Mouse (Mus musculus): ENCODE data around the gene Gcsh. TPM values are rescaled to one million over a fixed set of nuclear protein-coding genes. Genes with fewer than 3 reads are reported as not detected.

Gene Gcsh
- polyA plus RNA-seq, 1 experiment from 2014 or later: 88.3 TPM

DNA sequence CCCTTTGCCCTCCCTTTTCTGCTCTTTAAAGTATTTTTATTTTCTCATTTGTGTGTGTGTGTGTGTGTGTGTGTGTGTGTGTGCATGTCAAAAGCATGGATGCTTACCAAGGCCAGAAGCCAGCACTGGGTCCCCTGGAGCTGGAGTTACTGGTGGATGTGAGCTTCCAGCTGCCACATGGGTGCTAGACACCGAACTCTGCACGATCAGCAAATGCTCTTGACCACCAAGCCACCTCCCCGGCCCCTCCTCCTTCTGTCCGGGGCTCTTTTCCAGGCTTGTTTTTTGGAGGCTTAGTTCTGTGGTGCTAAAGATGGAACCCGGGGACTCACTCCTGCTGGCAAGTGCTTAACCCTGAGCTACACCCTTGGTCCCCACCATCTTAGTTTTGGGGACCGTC is 46.5 kb downstream of the Gcsh start:
- H3K9me3 ChIP-seq (ENCODE audit: control insufficient read depth, low read length): no peaks in the 10 kb centered on the region
- H3K9ac ChIP-seq (ENCODE audit: low read length): peak overlapping the region; percentile 61
- H3K4me1 ChIP-seq (ENCODE audit: control insufficient read depth in 2 of 2, insufficient read depth in 2 of 2, low read length in 2 of 2): peaks cover 29 to 57% of the 10 kb centered on the region in 2 experiments
- H3K27ac ChIP-seq (replicated peaks in 1 of 2; ENCODE audit: control insufficient read depth in 1 of 2, insufficient read depth in 1 of 2, low read depth in 2 of 2, low read length in 2 of 2): peak overlapping the region; percentile 82 to 90
- H3K27me3 ChIP-seq (ENCODE audit: control insufficient read depth, insufficient read depth, low read length): no peaks in the 10 kb centered on the region
- WGBS: 47% methylated on average over 6 of the region's 6 CpGs
- no peak for ATAC-seq (ENCODE audit: insufficient number of reproducible peaks, insufficient read depth, low FRiP score, low read depth)
- peak overlapping the region; percentile 22 to 30; a peak in 3 of 4 replicates for H3K4me3 ChIP-seq (ENCODE audit: control insufficient read depth in 1 of 2, insufficient read depth in 1 of 2, low read depth in 1 of 2, low read length in 2 of 2)
- peak overlapping the region; percentile 97 for H3K4me2 ChIP-seq (ENCODE audit: low read length)
- H3K36me3 ChIP-seq (ENCODE audit: control insufficient read depth, insufficient read depth, low read length): no peaks in the 10 kb centered on the region

DNA sequence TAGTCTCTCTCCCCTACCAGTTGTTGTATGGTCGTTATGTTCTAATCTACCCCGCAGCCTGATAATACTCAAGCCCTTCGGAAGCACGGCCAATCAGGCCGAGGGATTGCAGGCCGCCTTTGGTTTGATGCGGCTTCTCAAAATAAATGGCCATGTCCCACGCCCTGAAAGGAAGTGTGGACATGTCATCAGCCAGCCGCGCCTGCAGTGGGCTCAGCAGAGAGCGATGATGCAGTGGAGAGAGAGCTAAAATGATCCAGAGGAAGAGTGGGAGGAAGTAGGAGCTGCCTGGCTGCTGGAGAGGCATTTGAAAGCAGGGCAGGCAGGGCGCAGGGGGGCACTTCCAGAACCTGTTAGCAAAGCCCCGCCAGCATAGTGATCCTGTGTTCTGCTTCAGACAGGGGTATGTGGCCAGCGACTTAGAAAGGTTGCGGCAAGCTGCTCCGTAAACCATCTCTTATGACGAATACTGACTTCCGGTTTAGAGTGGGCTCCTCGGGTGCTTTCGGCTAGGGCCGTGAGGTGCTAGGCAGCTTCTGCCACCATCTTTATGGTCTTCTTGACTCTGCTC is 47.0 kb downstream of the Gcsh start:
- Histone ChIP-seq H3K9me3 (ENCODE audit: control insufficient read depth, low read length) (no peaks in the 10 kb centered on the region), H3K27me3 (ENCODE audit: control insufficient read depth, insufficient read depth, low read length) (no peaks in the 10 kb centered on the region), H3K9ac (ENCODE audit: low read length) (peak overlapping the region; percentile 61), H3K27ac (replicated peaks in 1 of 2; ENCODE audit: control insufficient read depth in 1 of 2, insufficient read depth in 1 of 2, low read depth in 2 of 2, low read length in 2 of 2) (peak overlapping the region; percentile 82 to 90), H3K4me2 (ENCODE audit: low read length) (peak overlapping the region; percentile 97), H3K36me3 (ENCODE audit: control insufficient read depth, insufficient read depth, low read length) (no peaks in the 10 kb centered on the region), H3K4me3 (ENCODE audit: control insufficient read depth in 1 of 2, insufficient read depth in 1 of 2, low read depth in 1 of 2, low read length in 2 of 2) (peak overlapping the region; percentile 22 to 30), H3K4me1 (ENCODE audit: control insufficient read depth in 2 of 2, insufficient read depth in 2 of 2, low read length in 2 of 2) (peaks cover 27 to 52% of the 10 kb centered on the region in 2 experiments)
- WGBS: 17% methylated on average over 21 of the region's 21 CpGs
- ATAC-seq (ENCODE audit: insufficient number of reproducible peaks, insufficient read depth, low FRiP score, low read depth): 0 out of 2 replicates have a peak, but pooled peaks have one; percentile 16

DNA sequence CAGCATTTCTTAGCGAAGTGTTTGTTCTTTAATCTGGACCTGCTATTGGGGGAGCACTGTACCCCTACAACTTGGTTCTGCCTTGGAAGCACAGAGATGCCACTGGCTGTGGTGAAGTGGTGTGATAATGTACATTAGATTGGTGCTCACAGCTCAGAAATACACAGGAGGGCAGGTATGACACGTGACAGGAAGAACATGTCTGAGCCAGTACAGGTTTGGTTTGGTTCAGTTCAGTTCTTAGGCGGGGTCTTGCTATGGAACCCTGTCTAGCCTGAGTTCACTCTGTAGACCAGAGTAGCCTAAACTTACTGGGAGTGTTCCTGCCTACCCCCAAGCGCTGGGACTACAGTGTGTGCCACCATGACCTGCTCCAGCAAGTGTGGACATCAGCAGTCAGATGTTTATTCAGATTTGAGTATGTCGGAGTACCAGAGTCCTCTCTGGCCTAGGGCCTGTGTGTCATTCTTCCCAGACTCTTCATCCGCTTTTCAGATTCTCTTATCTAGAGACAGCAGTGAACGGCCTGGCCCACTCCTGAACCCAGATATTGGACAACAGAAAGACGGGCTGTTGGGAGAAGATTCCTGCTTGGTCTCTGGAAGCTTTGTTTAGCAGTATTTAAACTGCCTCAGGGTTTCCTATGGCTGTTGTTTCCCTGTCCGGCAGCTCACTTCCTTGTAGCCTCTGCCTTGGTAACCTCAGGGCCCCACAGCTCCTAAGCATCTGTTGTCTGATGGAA is 48.0 kb downstream of the Gcsh start:
- H3K4me1 ChIP-seq (ENCODE audit: control insufficient read depth in 2 of 2, insufficient read depth in 2 of 2, low read length in 2 of 2): peaks cover 25 to 48% of the 10 kb centered on the region in 2 experiments
- peak overlapping the region; percentile 61; the same call in 1 of the 2 replicates for H3K9ac ChIP-seq (ENCODE audit: low read length)
- peak overlapping the region; percentile 82 to 90 for H3K27ac ChIP-seq (replicated peaks in 1 of 2; ENCODE audit: control insufficient read depth in 1 of 2, insufficient read depth in 1 of 2, low read depth in 2 of 2, low read length in 2 of 2)
- WGBS: 50% methylated on average over 9 of the region's 9 CpGs
- H3K36me3 ChIP-seq (ENCODE audit: control insufficient read depth, insufficient read depth, low read length): no peaks in the 10 kb centered on the region
- H3K4me3 ChIP-seq (ENCODE audit: control insufficient read depth in 1 of 2, insufficient read depth in 1 of 2, low read depth in 1 of 2, low read length in 2 of 2): no peak overlapping the region
- no peaks in the 10 kb centered on the region for H3K27me3 ChIP-seq (ENCODE audit: control insufficient read depth, insufficient read depth, low read length)
- H3K9me3 ChIP-seq (ENCODE audit: control insufficient read depth, low read length): no peaks in the 10 kb centered on the region
- no peak for ATAC-seq (ENCODE audit: insufficient number of reproducible peaks, insufficient read depth, low FRiP score, low read depth)
- peak overlapping the region; percentile 97 for H3K4me2 ChIP-seq (ENCODE audit: low read length)

DNA sequence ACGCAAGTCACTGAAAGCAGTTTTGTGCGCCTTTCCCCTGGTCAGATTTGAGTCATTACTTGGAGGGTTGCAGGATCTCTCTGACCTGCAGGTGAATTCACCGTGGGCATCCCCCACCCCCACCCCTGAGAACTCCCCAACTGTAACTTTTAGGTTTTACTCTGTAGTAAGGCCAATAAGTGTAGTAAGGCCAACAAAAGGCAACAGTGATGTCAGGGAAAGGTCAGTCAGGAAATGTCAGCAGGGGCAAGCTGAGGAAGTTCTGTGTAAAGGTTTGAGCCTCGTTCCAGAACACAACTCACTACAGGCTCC is 49.0 kb downstream of the Gcsh start:
- Histone ChIP-seq H3K9ac (ENCODE audit: low read length) (peak overlapping the region; percentile 93), H3K27ac (replicated peaks in 1 of 2; ENCODE audit: control insufficient read depth in 1 of 2, insufficient read depth in 1 of 2, low read depth in 2 of 2, low read length in 2 of 2) (peak overlapping the region in 1 of 2 experiments; percentile 46; a peak in 1 of 4 replicates), H3K4me1 (ENCODE audit: control insufficient read depth in 2 of 2, insufficient read depth in 2 of 2, low read length in 2 of 2) (peaks cover 25 to 45% of the 10 kb centered on the region in 2 experiments), H3K9me3 (ENCODE audit: control insufficient read depth, low read length) (no peaks in the 10 kb centered on the region), H3K27me3 (ENCODE audit: control insufficient read depth, insufficient read depth, low read length) (no peaks in the 10 kb centered on the region), H3K4me2 (ENCODE audit: low read length) (peak overlapping the region; percentile 97), H3K4me3 (ENCODE audit: control insufficient read depth in 1 of 2, insufficient read depth in 1 of 2, low read depth in 1 of 2, low read length in 2 of 2) (peak overlapping the region; percentile 95 to 98), H3K36me3 (ENCODE audit: control insufficient read depth, insufficient read depth, low read length) (no peaks in the 10 kb centered on the region)
- WGBS: 16% methylated on average over 4 of the region's 4 CpGs
- ATAC-seq (ENCODE audit: insufficient number of reproducible peaks, insufficient read depth, low FRiP score, low read depth): no peak

DNA sequence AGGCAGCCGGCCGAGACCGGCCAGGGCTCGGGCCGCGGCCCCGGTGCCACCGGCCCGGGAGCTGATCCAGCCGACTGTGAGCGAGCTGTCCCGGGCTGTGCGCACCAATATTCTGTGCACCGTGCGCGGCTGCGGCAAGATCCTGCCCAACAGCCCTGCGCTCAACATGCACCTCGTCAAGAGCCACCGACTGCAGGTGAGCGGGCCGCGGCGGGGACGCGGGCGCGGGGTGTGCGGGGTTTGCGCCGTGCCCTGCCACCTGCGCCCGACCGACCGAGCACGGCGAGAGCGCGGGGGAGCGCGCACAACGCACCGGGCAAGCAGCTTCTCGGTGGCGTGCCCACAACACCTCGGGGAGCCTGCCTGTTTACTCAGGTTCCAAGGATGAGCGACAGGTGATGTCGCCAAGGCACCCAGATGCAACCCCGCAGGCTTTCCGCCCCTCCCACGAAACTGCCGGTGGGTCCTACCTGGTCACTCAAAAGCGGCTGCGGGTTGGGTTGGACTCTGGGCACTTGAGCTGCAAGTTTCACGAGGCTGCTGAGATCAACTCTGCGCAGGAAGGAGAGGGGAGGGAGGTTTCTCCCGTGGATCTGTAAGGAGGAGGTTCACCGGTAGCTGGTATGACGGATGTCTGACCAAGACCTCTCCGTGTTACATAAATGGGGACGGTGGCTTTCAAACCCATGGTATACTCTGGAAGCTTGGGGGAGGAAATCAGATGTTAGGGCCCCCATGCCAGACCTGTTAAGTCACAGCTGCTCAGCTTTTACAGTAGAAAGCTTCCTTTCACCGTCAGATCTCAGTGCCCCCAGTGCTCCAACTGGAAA is 49.6 kb downstream of the Gcsh start:
- under 1% methylated on average over 61 of the region's 62 CpGs for WGBS
- no peaks in the 10 kb centered on the region for H3K27me3 ChIP-seq (ENCODE audit: control insufficient read depth, insufficient read depth, low read length)
- no peaks in the 10 kb centered on the region for H3K9me3 ChIP-seq (ENCODE audit: control insufficient read depth, low read length)
- peak overlapping the region in 1 of 2 experiments; percentile 46; a peak in 1 of 4 replicates for H3K27ac ChIP-seq (replicated peaks in 1 of 2; ENCODE audit: control insufficient read depth in 1 of 2, insufficient read depth in 1 of 2, low read depth in 2 of 2, low read length in 2 of 2)
- peak overlapping the region; percentile 97 for H3K4me2 ChIP-seq (ENCODE audit: low read length)
- 0 out of 2 replicates have a peak, but pooled peaks cover 3% of the 10 kb centered on the region for H3K36me3 ChIP-seq (ENCODE audit: control insufficient read depth, insufficient read depth, low read length)
- peak overlapping the region; percentile 95 to 98 for H3K4me3 ChIP-seq (ENCODE audit: control insufficient read depth in 1 of 2, insufficient read depth in 1 of 2, low read depth in 1 of 2, low read length in 2 of 2)
- ATAC-seq (ENCODE audit: insufficient number of reproducible peaks, insufficient read depth, low FRiP score, low read depth): peak; percentile 48
- peak overlapping the region; percentile 93 for H3K9ac ChIP-seq (ENCODE audit: low read length)
- H3K4me1 ChIP-seq (ENCODE audit: control insufficient read depth in 2 of 2, insufficient read depth in 2 of 2, low read length in 2 of 2): peaks cover 25 to 45% of the 10 kb centered on the region in 2 experiments

DNA sequence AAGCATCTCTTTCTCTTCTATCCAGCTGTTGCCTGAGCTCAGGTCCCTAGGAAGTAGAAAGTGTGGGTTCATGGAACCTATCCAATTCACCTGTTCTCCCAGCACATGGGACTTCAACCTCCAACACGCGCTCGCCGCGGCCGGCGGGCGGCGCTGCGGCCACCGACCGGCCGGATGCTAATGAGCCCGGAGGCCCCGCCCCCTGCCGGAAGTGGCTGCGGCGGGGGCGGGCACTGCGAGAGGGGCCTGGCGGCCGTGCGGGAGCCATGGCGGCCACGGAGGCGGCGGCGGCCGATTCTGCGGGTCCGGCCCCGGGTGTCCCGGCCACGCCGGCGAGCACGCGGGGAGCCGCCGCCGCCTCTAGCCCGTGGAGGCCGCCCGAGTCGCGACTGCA is 50.2 kb downstream of the Gcsh start, which contains the start of gene Atmin:
TSS of gene Atmin (plus strand) at position 233 of the 394 bp plus-strand sequence.
- Histone ChIP-seq H3K9ac (ENCODE audit: low read length) (peak within 1 kb of the TSS; percentile 93), H3K4me3 (ENCODE audit: control insufficient read depth in 1 of 2, insufficient read depth in 1 of 2, low read depth in 1 of 2, low read length in 2 of 2) (peak within 1 kb of the TSS; percentile 95 to 98), H3K9me3 (ENCODE audit: control insufficient read depth, low read length) (no peaks in the 10 kb centered on the region), H3K4me2 (ENCODE audit: low read length) (peak within 1 kb of the TSS; percentile 97), H3K36me3 (ENCODE audit: control insufficient read depth, insufficient read depth, low read length) (peaks cover 9% of the 10 kb centered on the region; the same call in 1 of the 2 replicates), H3K27ac (replicated peaks in 1 of 2; ENCODE audit: control insufficient read depth in 1 of 2, insufficient read depth in 1 of 2, low read depth in 2 of 2, low read length in 2 of 2) (peak within 1 kb of the TSS in 1 of 2 experiments; percentile 46; a peak in 1 of 4 replicates), H3K27me3 (ENCODE audit: control insufficient read depth, insufficient read depth, low read length) (no peaks in the 10 kb centered on the region), H3K4me1 (ENCODE audit: control insufficient read depth in 2 of 2, insufficient read depth in 2 of 2, low read length in 2 of 2) (peaks cover 25 to 42% of the 10 kb centered on the region in 2 experiments)
- WGBS: 0% methylated on average over 46 of the region's 46 CpGs
- peak; percentile 71 for ATAC-seq (ENCODE audit: insufficient number of reproducible peaks, insufficient read depth, low FRiP score, low read depth)

Data from heart, embryonic 14.5 days (tissue).